Mouse (Mus musculus) limb, embryonic 10.5 days (tissue): ENCODE measurements around the gene Fam129c. TPM values are rescaled to one million over a fixed set of nuclear protein-coding genes. Genes with fewer than 3 reads are reported as not detected.

ENCODE experiments used
- DNase-seq: peaks from one replicate; pipeline ENCODE4 v3.0.0-alpha.2; 2017; ENCODE audit warnings: low spot score
- H3K27ac ChIP-seq: fragments of 300-500 bp; sonication (generic); 2 replicates; pipeline ENCODE4 v1.5.1; 2016; ENCODE audit warnings: mild to moderate bottlenecking
- H3K27me3 ChIP-seq: fragments of 300-500 bp; sonication (generic); 2 replicates; pipeline ENCODE4 v1.6.1; 2016; ENCODE audit warnings: low read depth, mild to moderate bottlenecking; ENCODE audit not compliant: poor library complexity, severe bottlenecking
- H3K36me3 ChIP-seq: fragments of 300-500 bp; sonication (generic); 2 replicates; pipeline ENCODE4 v1.6.1; 2016; ENCODE audit warnings: mild to moderate bottlenecking, moderate library complexity
- H3K4me1 ChIP-seq: fragments of 300-500 bp; sonication (generic); 2 replicates; pipeline ENCODE4 v1.6.1; 2016
- H3K4me3 ChIP-seq: fragments of 300-500 bp; sonication (generic); 2 replicates; pipeline ENCODE4 v1.5.1; 2016; ENCODE audit warnings: mild to moderate bottlenecking, moderate library complexity
- H3K9me3 ChIP-seq: fragments of 300-500 bp; sonication (generic); replicated peaks from 2 replicates; pipeline ENCODE4 v1.6.1; 2016; ENCODE audit warnings: mild to moderate bottlenecking
- WGBS: fragments of 180-500 bp; shearing (Covaris S2); methylation state at CpG from one replicate; pipeline ENCODE4 v1.1.7; 2016; 5-methylcytosine and 5-hydroxymethylcytosine counted together
- polyA plus RNA-seq: library from polyadenylated mRNA; unstranded; fragments of >200 nt; fragmentation: Nextera tagmentation; extraction: Ambion mirVana; gene quantifications from 2 replicates; pipeline ENCODE4 v1.2.1, GENCODE M21; 2016

Fam129c gene
- polyA plus RNA-seq, 1 experiment from 2014 or later: 4.0 TPM

DNA sequence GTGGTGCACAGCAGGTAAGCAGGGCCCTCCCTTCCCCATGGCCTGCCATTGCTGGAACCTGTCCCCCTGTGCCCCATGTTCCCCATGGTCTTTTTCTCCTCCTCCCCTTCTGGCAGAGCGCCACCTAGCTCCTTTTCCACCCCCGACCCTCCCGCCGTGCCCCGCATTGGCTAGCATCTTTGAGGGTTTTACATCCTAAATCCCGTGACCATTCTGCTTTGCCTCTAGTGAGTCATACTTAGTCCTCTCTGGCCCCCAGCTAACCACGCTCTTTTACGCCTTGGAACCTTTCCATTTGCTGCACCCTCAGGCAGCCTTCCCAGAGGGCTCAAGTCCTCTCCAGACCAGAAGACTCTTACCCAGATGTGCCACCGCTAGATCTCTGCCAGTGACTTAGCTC is 17.2 kb upstream of the Fam129c start:
- DNase-seq: no peak

DNA sequence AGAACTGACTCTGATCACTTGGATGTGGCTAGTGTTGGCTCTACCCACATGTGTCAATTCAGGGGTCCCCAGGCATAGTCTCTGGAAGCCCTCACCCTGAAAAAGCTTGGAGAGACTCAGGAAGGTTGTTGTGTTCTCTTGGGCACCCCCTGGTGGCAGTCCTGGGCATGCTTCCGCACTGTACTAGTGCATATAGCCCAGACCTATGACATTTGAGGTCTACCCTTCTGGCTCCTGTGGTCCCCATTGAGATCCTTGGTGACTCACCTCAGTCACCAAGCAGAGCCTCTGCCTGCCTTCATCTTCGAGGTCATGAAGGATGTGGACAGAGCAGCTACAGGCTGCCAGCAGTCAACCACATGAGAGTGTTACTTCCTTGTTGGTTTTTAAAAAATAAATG is 10.6 kb upstream of the Fam129c start:
- Histone ChIP-seq H3K27me3 (peaks cover 22% of the 10 kb centered on the region; the same call in 1 of the 2 replicates), H3K4me1 (peaks cover 9% of the 10 kb centered on the region), H3K27ac (no peak overlapping the region), H3K4me3 (no peak overlapping the region), H3K9me3 (no peaks in the 10 kb centered on the region), H3K36me3 (peaks cover 23% of the 10 kb centered on the region)
- peak; percentile 60 for DNase-seq
- 79% methylated on average over 2 of the region's 2 CpGs for WGBS

More for the DNA sequence above, 17.2 kb upstream of the Fam129c start:
- no peaks in the 10 kb centered on the region for H3K9me3 ChIP-seq
- WGBS: 40% methylated on average over 9 of the region's 9 CpGs
- H3K36me3 ChIP-seq: peaks cover 19% of the 10 kb centered on the region
- H3K4me1 ChIP-seq: 0 out of 2 replicates have a peak, but pooled peaks cover 4% of the 10 kb centered on the region
- no peak overlapping the region for H3K4me3 ChIP-seq
- peaks cover 30% of the 10 kb centered on the region for H3K27me3 ChIP-seq
- no peak overlapping the region for H3K27ac ChIP-seq

DNA sequence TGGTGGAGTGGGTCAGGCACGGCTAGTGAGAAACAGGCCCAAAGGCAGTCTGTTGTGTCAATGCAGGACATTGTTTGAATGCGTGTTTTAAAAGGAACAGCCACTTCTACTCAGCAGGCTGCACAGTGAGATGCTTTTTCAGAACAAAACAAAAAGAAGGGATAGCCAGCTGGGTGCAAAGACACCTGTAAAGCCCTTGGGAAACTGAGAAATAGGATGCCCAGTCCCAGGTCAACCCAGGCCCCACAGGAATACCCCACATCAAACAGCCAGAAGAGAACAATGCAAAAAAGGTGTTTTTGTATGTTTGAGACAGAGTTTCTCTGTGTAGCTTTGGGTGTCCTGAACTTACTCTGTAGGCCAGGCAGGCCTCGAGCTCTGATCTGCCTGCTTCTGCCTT is 8.7 kb upstream of the Fam129c start:
- Histone ChIP-seq H3K4me3 (no peak overlapping the region), H3K27ac (no peak overlapping the region), H3K27me3 (peaks cover 21% of the 10 kb centered on the region; the same call in 1 of the 2 replicates), H3K4me1 (peaks cover 26% of the 10 kb centered on the region), H3K9me3 (no peaks in the 10 kb centered on the region), H3K36me3 (peaks cover 26% of the 10 kb centered on the region)
- no peak for DNase-seq
- 75% methylated on average over 3 of the region's 3 CpGs for WGBS

DNA sequence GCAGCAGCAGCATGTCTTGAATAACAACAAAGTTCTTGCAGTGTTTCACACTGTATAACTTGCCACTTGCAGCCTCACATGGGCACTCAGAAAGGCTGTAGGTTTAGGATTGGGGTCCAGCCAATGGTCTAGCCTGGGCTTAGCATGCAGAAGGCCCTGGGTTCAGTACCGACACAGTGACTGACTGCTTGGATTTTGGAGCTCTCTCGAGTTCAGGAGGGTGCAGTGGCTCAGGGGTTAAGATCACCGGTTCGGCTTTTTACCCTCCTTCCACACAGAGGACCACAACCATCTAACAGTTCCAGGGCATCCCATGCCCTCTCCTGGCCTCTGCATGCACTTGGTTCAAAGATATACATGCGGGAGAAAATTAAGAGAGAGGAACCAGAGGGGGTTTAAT is 6.4 kb upstream of the Fam129c start:
- WGBS: 29% methylated on average over 5 of the region's 5 CpGs
- Histone ChIP-seq H3K27me3 (peaks cover 21% of the 10 kb centered on the region; the same call in 1 of the 2 replicates), H3K4me1 (peaks cover 38% of the 10 kb centered on the region), H3K4me3 (peak overlapping the region; percentile 90), H3K9me3 (no peaks in the 10 kb centered on the region), H3K36me3 (peaks cover 18% of the 10 kb centered on the region), H3K27ac (no peak overlapping the region)
- DNase-seq: no peak

DNA sequence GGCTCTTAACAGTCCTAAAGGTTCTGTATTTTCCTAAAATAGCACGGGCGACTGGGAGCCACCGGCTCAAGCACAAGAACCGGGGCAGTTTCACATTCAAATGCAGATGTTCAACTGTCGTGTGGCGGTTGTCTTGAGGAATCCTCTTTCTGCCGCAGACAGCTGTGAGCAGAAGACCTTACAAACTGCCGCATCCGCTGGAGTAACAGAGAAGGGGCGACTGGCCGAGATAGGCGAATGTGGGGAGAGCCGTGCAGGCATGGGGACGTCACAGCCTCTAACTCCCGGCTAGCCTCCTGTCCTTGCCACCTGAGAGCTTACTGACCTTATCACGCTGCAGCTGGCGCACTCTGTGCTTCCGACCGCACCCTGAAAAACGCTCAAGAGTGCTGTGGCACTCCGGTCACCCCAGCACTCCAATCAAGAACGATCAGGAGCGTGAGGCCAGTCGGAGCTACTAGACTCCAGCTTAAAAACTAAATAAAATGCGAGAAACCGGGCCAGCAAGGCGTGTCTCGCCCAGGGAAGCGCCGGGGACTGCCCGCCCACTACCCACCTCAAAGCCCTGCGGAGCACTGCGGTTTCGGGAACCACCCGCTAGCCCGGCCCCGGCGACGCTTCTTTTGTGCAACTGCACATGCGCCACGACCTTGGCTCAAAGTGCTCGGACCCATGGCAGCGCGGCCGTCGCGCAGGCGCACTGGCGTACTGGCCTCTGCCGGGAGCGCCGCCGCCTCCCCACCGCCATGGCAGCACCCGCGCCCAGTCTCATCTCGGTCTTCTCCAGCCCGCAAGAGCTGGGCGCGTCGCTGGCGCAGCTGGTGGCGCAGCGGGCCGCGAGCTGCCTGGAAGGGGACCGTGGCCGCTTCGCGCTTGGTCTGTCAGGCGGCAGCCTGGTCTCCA is 5.7 kb upstream of the Fam129c start, which contains the start of gene Pgls:
Gene Pgls (plus strand): TSS at position 706 of the 903 bp plus-strand sequence.
- H3K4me1 ChIP-seq: peaks cover 41% of the 10 kb centered on the region
- under 1% methylated on average over 71 of the region's 71 CpGs for WGBS
- H3K36me3 ChIP-seq: peaks cover 16% of the 10 kb centered on the region
- H3K27me3 ChIP-seq: peaks cover 21% of the 10 kb centered on the region; the same call in 1 of the 2 replicates
- DNase-seq: peak; percentile 98
- H3K27ac ChIP-seq: peak within 1 kb of the TSS; percentile 97
- no peaks in the 10 kb centered on the region for H3K9me3 ChIP-seq
- peak within 1 kb of the TSS; percentile 90 for H3K4me3 ChIP-seq

DNA sequence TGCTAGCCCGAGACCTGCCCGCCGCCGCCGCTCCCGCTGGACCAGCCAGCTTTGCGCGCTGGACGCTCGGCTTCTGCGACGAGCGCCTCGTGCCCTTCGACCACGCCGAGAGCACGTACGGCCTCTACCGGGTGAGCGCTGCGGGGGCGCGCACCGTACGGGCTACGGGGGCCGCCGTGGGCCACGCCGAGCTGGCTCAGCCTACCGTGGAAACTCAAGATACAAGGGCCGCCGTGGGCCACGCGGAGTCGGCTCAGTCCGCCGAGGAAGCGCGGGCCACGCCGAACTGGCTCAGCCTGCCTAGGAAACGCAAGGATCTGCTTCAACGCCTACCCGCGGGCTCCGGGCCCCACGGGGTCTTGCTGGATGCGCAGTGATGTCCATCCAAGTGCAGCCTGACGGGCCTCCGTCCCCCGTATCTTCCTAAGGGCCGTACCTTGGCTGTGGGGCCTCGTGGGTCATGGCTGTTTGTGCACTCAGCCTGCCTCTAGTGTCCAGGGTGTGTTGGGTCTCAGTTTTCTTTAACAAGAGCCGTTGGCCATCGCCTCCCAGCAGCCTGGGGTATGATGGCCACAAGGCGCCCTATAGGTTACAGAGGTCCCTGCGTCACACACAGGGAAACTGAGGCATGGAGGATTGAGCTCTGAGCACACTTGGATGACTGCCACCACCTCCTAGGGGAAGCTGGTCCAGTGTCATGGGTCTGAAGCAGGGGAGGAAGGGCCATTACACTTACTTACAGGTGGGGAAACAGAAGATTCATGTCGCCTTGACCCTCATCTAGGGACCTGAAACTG is 4.9 kb upstream of the Fam129c start:
- H3K36me3 ChIP-seq: peaks cover 16% of the 10 kb centered on the region
- H3K4me1 ChIP-seq: peaks cover 41% of the 10 kb centered on the region
- no peaks in the 10 kb centered on the region for H3K9me3 ChIP-seq
- H3K27ac ChIP-seq: peak overlapping the region; percentile 97
- peak overlapping the region; percentile 90 for H3K4me3 ChIP-seq
- DNase-seq: no peak
- 5% methylated on average over 60 of the region's 60 CpGs for WGBS
- H3K27me3 ChIP-seq: peaks cover 21% of the 10 kb centered on the region; the same call in 1 of the 2 replicates

DNA sequence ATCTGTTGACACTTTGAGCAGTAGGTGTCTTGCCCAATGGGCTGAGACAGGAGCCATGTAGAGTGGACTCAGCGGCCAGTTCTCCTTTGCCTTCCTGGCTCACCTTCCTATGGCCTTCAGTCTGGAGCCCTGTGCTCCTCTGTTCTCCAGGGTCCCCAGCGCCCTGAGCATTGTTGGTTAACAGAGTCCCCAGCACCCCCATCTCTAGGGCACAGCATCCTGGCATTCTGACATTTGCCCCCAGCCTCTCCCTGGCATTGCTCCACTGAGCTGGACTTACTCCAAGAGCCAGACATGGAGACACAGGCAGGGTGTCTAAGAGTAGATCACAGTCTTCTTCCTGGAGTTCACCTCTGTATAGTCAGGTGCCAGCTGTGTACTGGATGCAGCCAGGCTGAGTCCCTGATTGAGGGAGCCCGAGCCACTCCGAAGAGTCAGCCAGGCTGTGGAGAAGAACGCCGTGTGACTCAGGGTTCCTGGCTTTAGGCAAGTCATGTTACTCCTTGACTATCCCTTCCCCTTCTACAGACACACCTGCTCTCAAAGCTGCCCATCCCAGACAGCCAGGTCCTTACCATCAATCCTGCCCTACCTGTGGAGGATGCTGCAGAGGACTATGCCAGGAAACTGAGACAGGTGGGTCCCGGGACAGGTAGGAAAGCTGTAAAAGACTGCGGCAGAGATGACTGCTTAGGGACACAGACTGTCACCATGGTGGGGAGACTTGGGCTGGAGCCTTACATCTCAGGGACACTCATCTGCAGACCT is 3.7 kb upstream of the Fam129c start:
- DNase-seq: no peak
- Histone ChIP-seq H3K36me3 (peaks cover 16% of the 10 kb centered on the region), H3K27me3 (peaks cover 21% of the 10 kb centered on the region; the same call in 1 of the 2 replicates), H3K27ac (no peak overlapping the region), H3K9me3 (no peaks in the 10 kb centered on the region), H3K4me1 (peaks cover 41% of the 10 kb centered on the region), H3K4me3 (peak overlapping the region; percentile 90; the same call in 1 of the 2 replicates)
- WGBS: 94% methylated on average over 8 of the region's 8 CpGs

DNA sequence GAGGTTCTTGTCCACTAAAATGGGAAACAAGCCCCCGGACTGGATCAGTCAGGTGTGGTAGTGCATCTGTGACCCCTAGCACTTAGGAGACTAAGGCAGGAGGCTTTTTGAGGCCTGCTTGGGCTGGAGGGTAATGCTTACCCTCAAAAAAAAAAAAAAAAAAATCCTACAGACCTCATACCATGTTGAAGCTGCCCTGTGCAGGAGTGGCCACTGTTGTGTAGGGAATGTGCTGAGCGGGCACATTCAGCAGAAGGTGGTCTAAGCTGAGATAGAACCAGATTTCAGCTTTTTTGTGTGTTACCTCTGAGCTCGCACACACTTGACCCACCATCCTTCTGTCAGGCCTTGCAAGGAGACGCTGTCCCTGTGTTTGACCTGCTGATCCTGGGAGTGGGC is 3.1 kb upstream of the Fam129c start:
- Histone ChIP-seq H3K36me3 (peaks cover 16% of the 10 kb centered on the region), H3K27ac (no peak overlapping the region), H3K27me3 (peaks cover 25% of the 10 kb centered on the region; the same call in 1 of the 2 replicates), H3K4me3 (no peak overlapping the region), H3K9me3 (no peaks in the 10 kb centered on the region), H3K4me1 (peaks cover 41% of the 10 kb centered on the region)
- no peak for DNase-seq
- 97% methylated on average over 4 of the region's 4 CpGs for WGBS

DNA sequence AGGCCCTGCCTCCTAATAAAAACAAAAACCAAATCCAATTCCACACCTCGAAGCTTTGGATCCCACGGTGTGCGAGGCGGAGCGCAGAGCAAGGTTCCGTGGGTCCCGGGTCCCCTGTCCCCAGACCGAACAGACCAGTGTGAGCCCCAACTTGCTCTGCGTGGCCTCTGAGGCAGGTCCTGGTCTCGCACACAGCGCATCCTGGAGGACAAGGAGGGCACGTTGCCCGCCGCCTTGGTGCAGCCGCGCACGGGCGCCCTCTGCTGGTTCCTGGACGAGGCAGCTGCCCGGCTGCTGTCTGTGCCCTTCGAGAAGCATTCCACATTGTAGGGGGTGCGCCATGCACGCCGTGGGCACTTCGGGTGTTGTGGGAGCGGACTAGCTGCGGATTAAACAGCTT is 1.6 kb upstream of the Fam129c start:
- DNase-seq: peak; percentile 93
- Histone ChIP-seq H3K4me3 (0 out of 2 replicates have a peak overlapping the region, but pooled peaks have one; percentile 2), H3K27me3 (peaks cover 25% of the 10 kb centered on the region), H3K4me1 (peaks cover 40% of the 10 kb centered on the region), H3K27ac (no peak overlapping the region), H3K36me3 (peaks cover 19% of the 10 kb centered on the region), H3K9me3 (no peaks in the 10 kb centered on the region)
- WGBS: 11% methylated on average over 27 of the region's 27 CpGs

DNA sequence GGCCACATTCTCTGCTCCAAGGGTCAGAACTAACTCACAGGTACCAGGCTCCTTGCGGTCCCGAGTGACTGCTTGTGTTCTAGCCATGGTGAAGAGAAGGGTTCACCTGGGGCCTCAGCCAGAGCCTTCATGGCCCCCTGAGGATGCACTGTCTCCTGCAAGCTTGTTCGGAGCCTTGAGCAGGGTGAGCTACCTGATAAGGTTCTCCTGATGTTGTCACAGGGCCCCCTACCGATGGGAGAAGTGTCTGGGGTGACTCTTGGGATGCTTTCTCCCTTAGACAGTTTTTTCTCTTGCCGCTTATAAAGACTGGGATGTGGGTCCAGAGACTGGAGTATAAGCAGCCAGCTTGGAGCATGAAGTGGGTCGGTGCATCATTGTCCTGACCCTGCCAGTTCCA is 1.1 kb upstream of the Fam129c start:
- 60% methylated on average over 6 of the region's 6 CpGs for WGBS
- no peak overlapping the region for H3K27ac ChIP-seq
- H3K4me1 ChIP-seq: peaks cover 35% of the 10 kb centered on the region
- peaks cover 19% of the 10 kb centered on the region for H3K36me3 ChIP-seq
- DNase-seq: no peak
- H3K9me3 ChIP-seq: no peaks in the 10 kb centered on the region
- H3K27me3 ChIP-seq: peaks cover 26% of the 10 kb centered on the region
- 0 out of 2 replicates have a peak overlapping the region, but pooled peaks have one; percentile 2 for H3K4me3 ChIP-seq

DNA sequence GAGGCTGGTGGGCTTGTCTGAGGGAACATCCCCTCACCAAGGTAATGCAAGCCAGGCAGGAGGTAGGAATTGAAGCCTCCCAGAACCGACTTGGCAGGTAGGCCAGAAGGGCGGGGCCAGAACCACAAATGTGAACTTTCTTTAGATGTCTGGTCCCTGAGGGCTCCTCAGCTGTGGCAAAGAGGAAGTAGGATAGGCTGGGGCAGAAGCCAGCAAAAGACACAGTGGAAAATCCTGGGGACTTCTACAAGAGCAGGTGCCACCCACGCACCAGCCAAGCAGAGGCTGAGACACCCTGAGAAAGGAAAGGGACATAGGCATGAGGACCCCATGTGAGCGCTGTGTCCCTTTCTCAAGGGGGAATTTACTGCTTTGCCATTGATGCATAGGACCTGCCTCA is 650 bp upstream of the Fam129c start:
- H3K4me3 ChIP-seq: no peak overlapping the region
- no peak for DNase-seq
- H3K36me3 ChIP-seq: peaks cover 19% of the 10 kb centered on the region
- peaks cover 30% of the 10 kb centered on the region for H3K27me3 ChIP-seq
- peaks cover 32% of the 10 kb centered on the region for H3K4me1 ChIP-seq
- H3K9me3 ChIP-seq: no peaks in the 10 kb centered on the region
- H3K27ac ChIP-seq: no peak overlapping the region
- WGBS: 81% methylated on average over 4 of the region's 4 CpGs

DNA sequence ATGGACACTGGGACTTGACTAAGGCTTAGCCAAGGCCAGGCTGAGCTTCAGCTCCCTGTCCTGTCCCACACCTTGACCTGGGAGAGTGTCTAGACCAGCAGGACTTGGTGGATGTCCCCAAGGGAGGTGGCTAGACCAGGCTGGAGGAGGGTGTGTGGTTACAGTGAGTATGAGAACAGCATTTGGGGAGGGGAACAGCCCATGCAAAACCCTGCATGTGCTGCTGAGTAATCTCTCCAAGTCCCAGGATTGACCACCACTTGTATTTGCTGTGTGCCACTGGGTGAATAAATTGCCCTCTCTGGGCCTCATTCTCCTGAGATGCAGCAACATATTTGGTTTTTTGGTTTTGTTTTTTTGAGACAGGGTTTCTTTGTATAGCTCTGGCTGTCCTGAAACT is 927 bp downstream of the Fam129c start:
- H3K27ac ChIP-seq: no peak overlapping the region
- H3K27me3 ChIP-seq: peaks cover 46% of the 10 kb centered on the region
- H3K4me3 ChIP-seq: no peak overlapping the region
- no peak for DNase-seq
- no peaks in the 10 kb centered on the region for H3K9me3 ChIP-seq
- H3K4me1 ChIP-seq: peaks cover 33% of the 10 kb centered on the region
- peaks cover 19% of the 10 kb centered on the region for H3K36me3 ChIP-seq
